Mouse (Mus musculus): Measurements from ENCODE around the gene Rnf144a. TPM values are rescaled to one million over a fixed set of nuclear protein-coding genes. Genes with fewer than 3 reads are reported as not detected.

Rnf144a gene
- total and polyA plus RNA-seq, 3 experiments = not detected

DNA sequence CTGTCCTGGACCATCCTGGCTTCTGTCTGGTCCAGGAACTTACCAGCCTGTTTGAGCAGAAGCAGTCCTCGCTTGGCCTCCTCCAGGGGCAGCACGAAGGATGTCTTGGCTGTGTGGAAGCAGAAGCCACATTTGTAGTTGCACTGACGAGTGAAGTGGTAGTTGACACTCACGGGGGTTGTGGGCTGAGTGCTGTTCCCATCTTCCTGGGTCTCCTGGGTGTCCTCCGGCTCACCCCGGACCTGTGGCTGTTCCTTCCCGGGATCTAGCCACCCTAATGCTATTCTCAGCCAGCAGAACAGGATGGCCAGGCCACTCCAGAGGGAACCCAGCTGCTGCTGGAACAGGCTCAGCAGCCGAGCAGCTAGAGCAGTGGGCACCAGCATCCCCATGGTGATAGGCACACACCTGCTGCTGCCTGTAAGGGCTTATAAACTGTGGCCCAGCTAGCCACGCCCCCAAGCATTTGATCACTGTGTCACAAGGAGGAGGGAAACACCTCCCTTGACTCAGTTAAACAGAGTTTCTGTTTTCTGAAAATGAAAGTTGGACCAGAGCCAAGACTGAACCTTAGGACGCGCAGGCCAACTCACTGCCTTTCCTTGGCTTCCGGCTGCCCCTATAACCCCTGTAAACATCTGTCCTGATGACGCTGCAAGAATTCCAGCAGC is 41.1 kb upstream of the Rnf144a start, which contains the start of gene Rsad2:
Gene Rsad2, minus strand, starts transcription at position 425 of the 671 bp plus-strand sequence.
- H3K4me3 ChIP-seq (ENCODE audit: control insufficient read depth in 1 of 2, insufficient read depth in 1 of 2, low read depth in 2 of 2, low read length in 2 of 2) = peak within 1 kb of the TSS; percentile 38 to 64
- H3K27ac ChIP-seq (ENCODE audit: control insufficient read depth, low read depth, low read length) = no peak within 1 kb of the TSS
- no peaks in the 10 kb centered on the region for H3K36me3 ChIP-seq (ENCODE audit: control insufficient read depth in 1 of 2, insufficient read depth in 2 of 2, low read length in 2 of 2)
- no peaks in the 10 kb centered on the region for H3K4me1 ChIP-seq (ENCODE audit: control insufficient read depth in 1 of 2, insufficient read depth in 2 of 2, low read length in 2 of 2)
- no peaks in the 10 kb centered on the region for H3K27me3 ChIP-seq (ENCODE audit: control insufficient read depth in 1 of 2, insufficient read depth in 2 of 2, low read length in 2 of 2)
- H3K9ac ChIP-seq (ENCODE audit: control insufficient read depth, low read depth, low read length, poor library complexity, severe bottlenecking) = no peak within 1 kb of the TSS
- TF ChIP-seq CTCF (IDR thresholded peaks at IDR 0.05 in 2 of 3, conservative IDR thresholded peaks at IDR 0.05 in 1 of 3; ENCODE audit: control insufficient read depth in 1 of 3, insufficient read depth in 1 of 3, low read depth in 2 of 3, low read length in 3 of 3, poor library complexity in 1 of 3, severe bottlenecking in 1 of 3) (no peak), ETS1 (IDR thresholded peaks at IDR 0.05; ENCODE audit: low read depth, low read length) (peak; percentile 67; the same call in 1 of the 2 replicates)
- DNase-seq (ENCODE audit: low read depth, low spot score) = peak; percentile 82
- H3K9me3 ChIP-seq (replicated peaks; ENCODE audit: insufficient read depth, low read length) = no peaks in the 10 kb centered on the region
- H3K79me2 ChIP-seq (ENCODE audit: control insufficient read depth, insufficient read depth, low read length, poor library complexity) = no peaks in the 10 kb centered on the region

DNA sequence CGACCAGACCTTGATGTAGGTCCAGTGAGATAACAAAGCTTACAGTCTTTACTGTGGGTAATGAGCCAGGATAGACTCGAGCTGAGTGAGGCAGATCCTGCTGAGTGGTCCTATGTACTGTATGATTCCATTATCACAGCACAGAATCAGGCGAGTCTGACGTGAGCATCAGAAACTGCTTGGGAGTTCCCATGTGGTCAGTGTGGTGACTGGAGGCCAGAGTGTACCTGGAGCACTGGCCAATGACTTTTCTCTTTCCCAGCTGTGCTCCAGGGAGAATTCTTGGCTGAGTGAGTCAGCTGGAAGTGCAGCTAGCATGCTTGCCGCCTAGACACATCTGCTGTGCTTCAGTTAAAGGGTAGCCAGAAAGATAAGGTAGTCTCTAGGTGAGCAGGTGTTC is 39.6 kb upstream of the Rnf144a start:
- H3K9me3 ChIP-seq (replicated peaks; ENCODE audit: insufficient read depth, low read length) = no peaks in the 10 kb centered on the region
- H3K9ac ChIP-seq (ENCODE audit: control insufficient read depth, low read depth, low read length, poor library complexity, severe bottlenecking) = no peak overlapping the region
- TF ChIP-seq POLR2AphosphoS5 (IDR thresholded peaks at IDR 0.05; ENCODE audit: borderline replicate concordance, low read depth, low read length) = no peak
- no peak for TF ChIP-seq KAT2A (conservative IDR thresholded peaks at IDR 0.05; ENCODE audit: low read depth, low read length)
- no peak for TF ChIP-seq CHD1 (IDR thresholded peaks at IDR 0.05; ENCODE audit: low read depth, low read length)
- no peak for TF ChIP-seq EP300 (IDR thresholded peaks at IDR 0.05; ENCODE audit: low read depth in 1 of 2, low read length in 2 of 2)
- TF ChIP-seq MYB (IDR thresholded peaks at IDR 0.05; ENCODE audit: low read depth, low read length) = no peak
- no peak for TF ChIP-seq MXI1 (IDR thresholded peaks at IDR 0.05; ENCODE audit: low read depth, low read length)
- TF ChIP-seq MAZ (IDR thresholded peaks at IDR 0.05; ENCODE audit: low read depth, low read length) = no peak
- no peak for TF ChIP-seq JUND (IDR thresholded peaks at IDR 0.05; ENCODE audit: low read depth, low read length)
- TF ChIP-seq ZKSCAN1 (IDR thresholded peaks at IDR 0.05; ENCODE audit: low read depth, low read length) = no peak
- TF ChIP-seq HCFC1 (IDR thresholded peaks at IDR 0.05; ENCODE audit: low read depth, low read length) = no peak
- no peaks in the 10 kb centered on the region for H3K36me3 ChIP-seq (ENCODE audit: control insufficient read depth in 1 of 2, insufficient read depth in 2 of 2, low read length in 2 of 2)
- no peak for DNase-seq (ENCODE audit: low read depth, low spot score)
- no peaks in the 10 kb centered on the region; a peak in 1 of 4 replicates for H3K4me1 ChIP-seq (ENCODE audit: control insufficient read depth in 1 of 2, insufficient read depth in 2 of 2, low read length in 2 of 2)
- H3K27ac ChIP-seq (ENCODE audit: control insufficient read depth, low read depth, low read length) = no peak overlapping the region
- H3K4me3 ChIP-seq (ENCODE audit: control insufficient read depth in 1 of 2, insufficient read depth in 1 of 2, low read depth in 2 of 2, low read length in 2 of 2) = no peak overlapping the region
- no peaks in the 10 kb centered on the region for H3K27me3 ChIP-seq (ENCODE audit: control insufficient read depth in 1 of 2, insufficient read depth in 2 of 2, low read length in 2 of 2)
- no peaks in the 10 kb centered on the region for H3K79me2 ChIP-seq (ENCODE audit: control insufficient read depth, insufficient read depth, low read length, poor library complexity)

- no peaks in the 10 kb centered on the region for H3K9me3 ChIP-seq (replicated peaks; ENCODE audit: insufficient read depth, low read length)
- no peaks in the 10 kb centered on the region for H3K36me3 ChIP-seq (ENCODE audit: control insufficient read depth in 1 of 2, insufficient read depth in 2 of 2, low read length in 2 of 2)
- no peak overlapping the region for H3K4me3 ChIP-seq (ENCODE audit: control insufficient read depth in 1 of 2, insufficient read depth in 1 of 2, low read depth in 2 of 2, low read length in 2 of 2)
- H3K27me3 ChIP-seq (ENCODE audit: control insufficient read depth in 1 of 2, insufficient read depth in 2 of 2, low read length in 2 of 2) = no peaks in the 10 kb centered on the region
- no peaks in the 10 kb centered on the region; a peak in 1 of 4 replicates for H3K4me1 ChIP-seq (ENCODE audit: control insufficient read depth in 1 of 2, insufficient read depth in 2 of 2, low read length in 2 of 2)
- H3K79me2 ChIP-seq (ENCODE audit: control insufficient read depth, insufficient read depth, low read length, poor library complexity) = no peaks in the 10 kb centered on the region
- DNase-seq (ENCODE audit: low read depth, low spot score) = no peak
- no peak overlapping the region for H3K27ac ChIP-seq (ENCODE audit: control insufficient read depth, low read depth, low read length)
- H3K9ac ChIP-seq (ENCODE audit: control insufficient read depth, low read depth, low read length, poor library complexity, severe bottlenecking) = no peak overlapping the region
- TF ChIP-seq EP300 (IDR thresholded peaks at IDR 0.05; ENCODE audit: low read depth in 1 of 2, low read length in 2 of 2) = no peak
- no peak for TF ChIP-seq ZNF384 (IDR thresholded peaks at IDR 0.05; ENCODE audit: low read depth, low read length)
- no peak for TF ChIP-seq E2F4 (IDR thresholded peaks at IDR 0.05; ENCODE audit: borderline replicate concordance, low read depth, low read length)
- TF ChIP-seq TBP (IDR thresholded peaks at IDR 0.05; ENCODE audit: low read depth, low read length) = no peak
- TF ChIP-seq POLR2AphosphoS2 (IDR thresholded peaks at IDR 0.05; ENCODE audit: low read length) = no peak
- no peak for TF ChIP-seq TCF12 (IDR thresholded peaks at IDR 0.05; ENCODE audit: low read depth, low read length)
- TF ChIP-seq ELF1 (IDR thresholded peaks at IDR 0.05; ENCODE audit: low read depth, low read length) = no peak
- TF ChIP-seq SIN3A (IDR thresholded peaks at IDR 0.05; ENCODE audit: low read length) = no peak
- no peak for TF ChIP-seq POLR2AphosphoS5 (IDR thresholded peaks at IDR 0.05; ENCODE audit: borderline replicate concordance, low read depth, low read length)
- no peak for TF ChIP-seq CHD2 (IDR thresholded peaks at IDR 0.05; ENCODE audit: low read length)
- TF ChIP-seq ZKSCAN1 (IDR thresholded peaks at IDR 0.05; ENCODE audit: low read depth, low read length) = no peak
- TF ChIP-seq TAL1 (IDR thresholded peaks at IDR 0.05; ENCODE audit: low read length) = no peak
- TF ChIP-seq GATA1 (IDR thresholded peaks at IDR 0.05; ENCODE audit: low read depth, low read length) = no peak
- no peak for TF ChIP-seq USF2 (IDR thresholded peaks at IDR 0.05; ENCODE audit: borderline replicate concordance in 1 of 2, insufficient read depth in 1 of 2, low read depth in 1 of 2, low read length in 2 of 2)
- TF ChIP-seq JUND (IDR thresholded peaks at IDR 0.05; ENCODE audit: low read depth, low read length) = no peak
- no peak for TF ChIP-seq USF1 (IDR thresholded peaks at IDR 0.05; ENCODE audit: low read depth, low read length)
- no peak for TF ChIP-seq MEF2A (IDR thresholded peaks at IDR 0.05; ENCODE audit: extremely low read depth, insufficient replicate concordance, low read depth, low read length, poor library complexity, severe bottlenecking)
Measured at GRCm38 (mm10) chr12:26452951-26453350, 37.9 kb upstream of the Rnf144a start.

Measured in MEL (cell line).